Mouse (Mus musculus) layer of hippocampus, adult 8-10 months (tissue): Measurements from ENCODE around the gene Gsk3a. TPM values are rescaled to one million over a fixed set of nuclear protein-coding genes. Genes with fewer than 3 reads are reported as not detected.

Experiments
- DNase-seq, 2 experiments: peaks; one replicate each; pipeline ENCODE4 v3.0.0; 2022; ENCODE audit warnings: low spot score in 2 of 2
- microRNA-seq, 2 experiments: library from miRNA; unstranded; fragments of <30 nt; microRNA quantifications; one replicate each; pipeline ENCODE4 v1.2.0; 2022
- total RNA-seq, 4 experiments: library from RNA; stranded (reverse); gene quantifications; 2 replicates each; pipeline ENCODE4 v1.2.4; 2022

Gsk3a gene
- total RNA-seq, 4 experiments from 2014 or later: 198 to 216 (median 204) TPM

GRCm38 (mm10) chr7:25195148-25195547 lies 42.5 kb downstream of the Gsk3a start:
- DNase-seq: no peak

GRCm38 (mm10) chr7:25192110-25192509 lies 45.5 kb downstream of the Gsk3a start:
- no peak for DNase-seq

DNA sequence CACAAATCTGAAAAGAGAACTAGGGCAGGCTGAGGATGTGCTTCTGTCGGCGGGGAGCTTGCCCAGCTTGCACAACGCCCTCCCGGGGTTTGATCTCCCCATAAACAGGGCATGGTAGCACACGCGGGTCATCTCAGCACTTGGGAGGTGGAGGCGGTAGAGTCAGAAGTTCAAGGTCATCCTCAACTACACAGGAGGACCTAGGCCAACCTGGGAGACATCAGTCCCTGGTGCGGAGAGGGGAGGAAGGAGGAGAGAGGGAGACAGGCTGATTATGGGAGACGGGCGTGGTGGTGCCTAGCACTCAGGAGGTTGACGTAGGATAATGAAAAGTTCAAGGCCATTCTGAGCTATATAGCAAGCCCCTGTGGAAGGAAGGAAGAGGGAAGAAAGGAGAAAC lies 46.8 kb downstream of the Gsk3a start:
- DNase-seq: no peak

GRCm38 (mm10) chr7:25187662-25188650 lies 49.7 kb downstream of the Gsk3a start:
- DNase-seq: peak; percentile 76 to 88

DNA sequence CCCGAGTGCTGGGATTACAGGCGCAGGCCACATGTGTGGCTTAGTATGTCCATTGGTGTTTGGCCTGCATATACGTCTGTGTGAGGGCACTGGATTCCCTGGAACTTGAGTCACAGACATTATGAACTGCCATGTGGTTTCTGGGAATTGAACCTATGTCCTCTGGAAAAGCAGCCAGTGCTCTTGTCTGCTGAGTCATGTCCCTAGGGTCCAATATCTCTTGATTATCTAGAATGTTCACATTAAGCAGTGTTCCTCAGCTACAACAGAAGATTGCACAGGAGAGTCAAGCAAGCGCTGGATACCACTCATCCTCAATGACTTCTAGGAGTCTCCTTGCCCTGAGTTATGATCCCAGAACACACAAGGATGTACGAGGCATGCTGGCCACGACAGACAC lies 53.6 kb downstream of the Gsk3a start:
- no peak for DNase-seq

DNA sequence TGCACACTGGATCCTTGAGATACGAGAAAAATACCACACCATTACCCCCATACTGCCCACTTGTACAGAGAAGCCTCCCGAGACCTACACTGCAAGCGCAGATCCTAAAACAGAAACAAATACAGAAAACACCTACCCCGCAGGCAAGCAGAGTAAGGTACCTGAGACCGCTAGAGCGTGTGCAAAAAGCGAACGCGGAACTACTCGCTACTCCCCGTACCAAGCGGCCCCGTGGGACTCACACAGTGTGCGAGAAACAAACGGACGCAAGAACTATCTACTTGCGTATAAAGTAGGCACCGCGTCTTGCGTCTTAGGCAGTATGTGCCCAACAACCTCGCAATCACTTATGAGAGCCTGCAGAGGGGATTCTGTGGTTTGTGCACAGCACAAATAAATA lies 55.8 kb downstream of the Gsk3a start:
- DNase-seq: no peak

GRCm38 (mm10) chr7:25181331-25181790 lies 56.3 kb downstream of the Gsk3a start:
- DNase-seq: no peak

GRCm38 (mm10) chr7:25180512-25180911 lies 57.1 kb downstream of the Gsk3a start:
- DNase-seq: no peak

GRCm38 (mm10) chr7:25179606-25180161 lies 58.0 kb downstream of the Gsk3a start, which contains the start of gene Pou2f2:
Gene Pou2f2 (minus strand): TSS chr7:25179726.
- peak; percentile 70 to 81 for DNase-seq

GRCm38 (mm10) chr7:25178787-25179605 lies 58.7 kb downstream of the Gsk3a start:
- peak in 1 of 2 experiments; percentile 22 for DNase-seq

DNA sequence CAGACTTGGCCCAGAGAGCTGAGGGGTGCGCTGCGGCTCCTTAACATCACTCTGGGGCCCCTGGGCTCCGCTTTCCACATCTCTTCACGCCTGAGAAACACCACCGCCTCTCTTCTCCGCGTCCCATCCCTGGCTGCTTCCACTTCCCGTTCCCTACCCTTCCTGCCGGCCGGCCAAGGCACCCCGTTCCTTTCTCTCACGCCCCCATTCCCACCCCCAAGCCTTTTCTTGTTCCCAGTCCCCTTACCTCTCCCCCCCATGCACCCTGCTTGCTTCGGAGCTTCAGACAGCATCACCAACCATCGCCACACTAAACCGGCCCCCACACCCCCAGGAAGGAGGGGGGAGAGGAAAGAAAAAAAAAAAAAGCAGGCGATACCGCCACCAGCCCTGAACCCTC lies 59.3 kb downstream of the Gsk3a start:
- peak in 1 of 2 experiments; percentile 16 for DNase-seq

Small RNA genes within 50 kb of the gene (microRNA-seq; reads per million reads assigned to microRNA genes)
- 0 to 0.51 reads per million in 2 experiments for gene Mir7048

Other genes with a start within 250 kb of the Gsk3a start
- 1,000 to 10,000 TPM; 2,163 to 2,251 (median 2,216) TPM for gene Atp1a3, start 231.9 kb downstream of the Gsk3a start, total RNA-seq
- gene Grik5, start 165.5 kb downstream of the Gsk3a start, total RNA-seq: 100 to 1,000 TPM; 206 to 235 (median 220) TPM
- gene Zfp574, start 165.3 kb downstream of the Gsk3a start, total RNA-seq: 10 to 100 TPM; 28.0 to 31.0 (median 29.6) TPM
- 10 to 100 TPM in 3 of 4 experiments, 1 to 10 TPM in 1; 8.9 to 14.3 (median 11.7) TPM for gene Pou2f2, start 58.1 kb downstream of the Gsk3a start, total RNA-seq
- 10 to 100 TPM; 22.0 to 28.9 (median 26.5) TPM for gene Dedd2, start 17.2 kb downstream of the Gsk3a start, total RNA-seq
- 10 to 100 TPM; 11.2 to 12.5 (median 11.7) TPM for gene Zfp526, start 16.4 kb downstream of the Gsk3a start, total RNA-seq
- 10 to 100 TPM; 39.0 to 61.0 (median 49.4) TPM for gene Erf, start 12.9 kb upstream of the Gsk3a start, total RNA-seq
- gene Cic, start 29.9 kb upstream of the Gsk3a start, total RNA-seq: 100 to 1,000 TPM; 196 to 252 (median 228) TPM
- 10 to 100 TPM; 25.2 to 28.9 (median 27.9) TPM for gene Pafah1b3, start 60.1 kb upstream of the Gsk3a start, total RNA-seq
- gene Prr19, start 63.6 kb upstream of the Gsk3a start, total RNA-seq: under 1 TPM in 1 of 4 experiments, not detected in 3; 0.25 TPM
- 10 to 100 TPM; 28.7 to 36.7 (median 33.4) TPM for gene Tmem145, start 68.3 kb upstream of the Gsk3a start, total RNA-seq
- 100 to 1,000 TPM in 2 of 4 experiments, 10 to 100 TPM in 2; 90.3 to 107 (median 97.0) TPM for gene Megf8, start 79.3 kb upstream of the Gsk3a start, total RNA-seq
- under 1 TPM in 1 of 4 experiments, not detected in 3; 0.73 TPM for gene Cnfn, start 131.9 kb upstream of the Gsk3a start, total RNA-seq
- gene Lipe, start 160.9 kb upstream of the Gsk3a start, total RNA-seq: 10 to 100 TPM in 1 of 4 experiments, 1 to 10 TPM in 3; 7.1 to 10.3 (median 9.0) TPM
- not detected for gene Cxcl17, start 175.0 kb upstream of the Gsk3a start, total RNA-seq
- 1 to 10 TPM; 2.3 to 5.1 (median 2.8) TPM for gene Ceacam1, start 239.8 kb upstream of the Gsk3a start, total RNA-seq